Mouse (Mus musculus) embryo, embryonic 10 days (tissue): ENCODE results near the gene Gpr88.
"Not testable (repeated sequence)": the region's sequence is repeated elsewhere in the genome, so short reads cannot be mapped to it uniquely, and the experiment has no call there.

Experiments used
- DNase-seq: peaks from one replicate; pipeline ENCODE4 v3.0.0-alpha.2; 2015; ENCODE audit warnings: low spot score

Gpr88 gene

GRCm38 (mm10) chr3:116242685-116243084, 10.6 kb downstream of the Gpr88 start:
- DNase-seq = no peak

DNA sequence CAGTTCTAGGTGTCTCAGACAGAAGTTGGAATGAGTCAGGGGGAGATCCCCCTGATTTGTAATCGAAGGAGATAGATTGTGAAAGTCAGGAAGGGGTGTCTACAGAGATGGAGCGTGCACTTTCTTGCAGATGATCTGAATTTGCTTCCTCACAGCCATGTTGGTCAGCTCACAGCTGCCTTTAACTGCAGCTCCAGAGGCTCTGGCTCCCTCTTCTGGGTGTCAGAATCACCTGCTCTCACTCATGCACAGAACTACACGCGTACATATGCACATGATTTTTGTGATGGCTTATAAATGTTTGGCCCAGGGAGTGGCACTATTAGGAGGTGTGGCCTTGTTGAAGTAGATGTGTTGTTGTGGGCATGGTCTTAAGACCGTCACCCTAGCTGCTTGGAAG, 15.8 kb downstream of the Gpr88 start:
- no peak for DNase-seq

- no peak for DNase-seq
These were observed 16.4 kb downstream of the Gpr88 start for GRCm38 (mm10) chr3:116236856-116237255.

DNA sequence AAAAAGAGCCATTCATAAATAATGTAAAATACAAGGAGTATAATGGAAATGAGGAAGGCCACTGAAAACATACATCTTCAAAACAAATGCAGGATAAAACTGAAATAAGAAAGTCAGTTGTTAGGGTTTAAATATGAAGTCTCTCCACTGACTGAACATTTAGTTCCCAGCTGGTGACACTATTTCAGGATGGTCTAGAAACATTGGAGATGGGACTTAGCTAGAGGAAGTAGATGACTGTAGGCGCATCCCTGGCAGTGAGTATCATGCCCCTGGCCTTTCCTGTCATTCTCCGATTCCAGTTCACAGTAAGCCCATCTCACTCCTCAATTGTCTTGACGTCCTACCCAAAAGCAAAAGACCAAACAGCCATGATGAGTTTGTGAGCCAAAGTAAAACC, 19.8 kb downstream of the Gpr88 start:
- no peak for DNase-seq

DNA sequence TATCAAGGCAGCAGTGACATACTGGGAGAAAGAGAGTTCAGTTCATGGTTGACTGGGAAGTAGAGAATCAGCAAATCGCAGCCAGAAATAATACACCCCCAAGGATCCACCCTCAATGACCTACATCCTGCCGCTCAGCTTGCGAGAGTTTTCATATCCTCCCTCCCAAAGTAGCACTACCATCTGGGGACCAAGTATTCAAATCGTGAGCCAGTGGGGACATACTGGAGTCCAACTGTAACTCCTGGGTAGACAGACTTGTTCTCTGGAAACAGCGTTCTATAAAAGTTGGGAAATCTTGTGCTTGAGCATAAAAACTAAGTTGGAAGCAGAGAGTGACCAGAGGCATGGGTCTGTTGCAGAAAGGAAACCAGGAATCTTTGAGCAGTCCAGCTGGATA, 20.5 kb downstream of the Gpr88 start:
- no peak for DNase-seq

GRCm38 (mm10) chr3:116229336-116229735, 24.0 kb downstream of the Gpr88 start:
- no peak for DNase-seq

- no peak for DNase-seq
These were observed 24.7 kb downstream of the Gpr88 start for GRCm38 (mm10) chr3:116228360-116229245.

GRCm38 (mm10) chr3:116227383-116227782, 25.9 kb downstream of the Gpr88 start:
- no peak for DNase-seq

GRCm38 (mm10) chr3:116226915-116227314, 26.4 kb downstream of the Gpr88 start:
- no peak for DNase-seq

DNA sequence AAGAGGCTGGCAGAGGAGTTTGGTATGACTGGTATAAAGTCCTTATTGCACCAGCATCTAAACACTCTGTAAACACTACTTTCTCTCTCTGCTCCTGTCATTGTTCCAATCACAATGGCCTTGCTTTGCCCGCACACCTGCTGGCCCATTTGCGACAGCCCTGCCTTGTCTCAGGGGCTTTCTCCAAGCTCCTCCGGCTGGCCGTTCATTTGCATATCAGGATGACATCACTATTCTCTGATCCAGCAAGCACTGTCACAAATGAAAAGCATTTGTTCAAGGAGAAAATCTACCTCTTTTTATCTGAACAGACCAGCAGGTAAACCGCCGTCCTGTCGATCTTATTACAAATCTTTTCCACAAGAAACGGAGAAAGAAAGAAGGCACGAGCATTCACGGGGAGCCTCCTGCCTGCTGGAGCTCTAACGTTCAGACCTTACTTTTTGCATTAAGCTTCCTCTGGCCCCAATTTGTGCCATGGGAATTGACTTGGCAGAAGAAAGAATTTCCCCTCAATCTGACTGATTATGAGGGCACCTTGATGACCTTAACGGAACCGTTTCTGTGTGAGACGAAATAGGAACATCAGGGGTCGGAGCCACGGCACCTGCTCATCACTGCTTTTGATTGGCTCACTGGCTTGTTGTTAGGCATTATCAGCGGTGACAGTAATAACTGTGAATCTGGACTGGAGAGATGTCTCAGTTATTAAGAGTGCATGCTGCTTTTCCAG, 30.6 kb downstream of the Gpr88 start:
- DNase-seq = peak; percentile 21

DNA sequence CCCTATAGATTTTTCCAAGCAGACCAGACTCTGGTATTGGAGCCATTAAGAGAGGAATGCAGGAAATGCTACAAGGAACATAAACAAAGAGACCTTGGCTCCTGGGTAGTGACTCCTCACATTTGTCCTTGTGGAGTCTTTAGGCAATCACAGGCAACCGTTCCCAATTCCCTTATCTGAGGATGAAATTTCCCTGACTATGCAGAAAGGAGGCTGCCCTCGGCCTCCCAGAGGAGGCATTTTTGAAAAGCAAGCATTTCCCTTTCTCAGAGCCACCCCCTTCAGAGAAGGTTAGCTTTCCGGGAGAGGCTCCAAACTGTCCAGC, 31.7 kb downstream of the Gpr88 start:
- DNase-seq = peak; percentile 30

- no peak for DNase-seq
These were observed 32.2 kb downstream of the Gpr88 start for GRCm38 (mm10) chr3:116220980-116221685.

DNA sequence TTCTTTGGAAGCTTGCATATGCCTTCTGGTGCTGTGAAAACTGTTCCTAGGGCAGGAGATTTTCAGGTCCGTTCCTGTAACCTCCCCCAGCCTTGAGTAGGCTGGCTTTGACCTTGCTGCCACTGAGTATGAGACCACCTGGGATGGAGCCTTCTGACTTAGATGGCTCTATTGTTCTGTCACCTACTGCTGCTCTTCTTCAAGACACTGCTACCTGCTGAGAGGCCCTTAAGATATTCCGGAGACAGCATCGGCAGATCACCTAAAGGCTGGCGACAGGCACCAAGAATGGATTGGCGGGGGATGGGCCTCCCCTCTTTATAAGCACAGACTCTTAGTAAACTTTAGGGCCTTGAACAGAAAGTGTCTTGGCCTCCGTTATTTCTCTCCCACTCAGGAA, 35.9 kb downstream of the Gpr88 start:
- not testable (repeated sequence) for DNase-seq

- DNase-seq = no peak
These were observed 37.0 kb downstream of the Gpr88 start for GRCm38 (mm10) chr3:116216261-116216660.

DNA sequence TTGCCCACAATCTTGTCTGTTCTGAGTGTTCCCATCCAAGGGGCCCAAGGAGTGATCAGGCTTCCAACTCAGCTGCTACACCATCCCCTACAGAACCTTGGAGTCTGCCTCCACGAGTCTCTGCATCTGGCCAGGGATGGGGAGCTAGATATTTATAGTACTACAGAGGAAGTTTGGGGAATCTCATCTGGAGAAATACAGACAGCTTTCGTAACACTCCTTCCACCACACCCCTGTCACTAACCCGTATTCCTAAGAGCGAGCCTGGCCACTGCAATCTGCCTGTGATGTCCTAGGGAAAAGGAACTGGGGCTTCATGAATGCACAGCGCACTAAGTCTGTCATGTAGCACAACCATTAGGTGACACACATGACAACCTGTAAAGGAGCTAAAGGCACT, 41.7 kb downstream of the Gpr88 start:
- DNase-seq = no peak

GRCm38 (mm10) chr3:116210720-116211121, 42.6 kb downstream of the Gpr88 start:
- no peak for DNase-seq

GRCm38 (mm10) chr3:116209214-116209613, 44.1 kb downstream of the Gpr88 start:
- DNase-seq = no peak

DNA sequence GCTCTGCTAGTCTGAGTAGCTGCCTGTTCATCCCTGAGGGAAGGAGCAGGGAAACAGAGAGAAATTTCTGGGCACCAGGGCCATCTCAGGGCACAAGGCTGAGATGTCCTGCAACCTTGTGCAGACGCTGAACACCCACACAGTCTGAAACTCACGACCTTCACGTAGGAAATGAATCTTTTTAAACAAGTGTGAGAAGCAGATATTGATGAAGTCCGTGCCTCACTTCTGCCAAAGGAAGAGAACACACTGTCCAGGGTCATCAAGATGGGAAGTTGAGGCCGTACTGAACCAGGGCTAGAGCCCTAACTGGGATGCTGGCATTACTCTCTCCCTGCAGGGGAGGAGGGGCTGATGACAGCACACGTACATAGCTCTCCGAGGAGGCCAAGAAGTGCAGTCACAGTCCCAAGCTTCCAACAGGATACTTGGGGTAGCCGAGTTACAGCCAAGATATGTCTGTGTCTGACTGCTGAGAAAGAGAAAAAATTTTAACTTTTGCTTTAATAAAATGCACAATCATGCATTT, 46.9 kb downstream of the Gpr88 start:
- DNase-seq = no peak

- no peak for DNase-seq
These were observed 47.7 kb downstream of the Gpr88 start for GRCm38 (mm10) chr3:116205346-116206219.

DNA sequence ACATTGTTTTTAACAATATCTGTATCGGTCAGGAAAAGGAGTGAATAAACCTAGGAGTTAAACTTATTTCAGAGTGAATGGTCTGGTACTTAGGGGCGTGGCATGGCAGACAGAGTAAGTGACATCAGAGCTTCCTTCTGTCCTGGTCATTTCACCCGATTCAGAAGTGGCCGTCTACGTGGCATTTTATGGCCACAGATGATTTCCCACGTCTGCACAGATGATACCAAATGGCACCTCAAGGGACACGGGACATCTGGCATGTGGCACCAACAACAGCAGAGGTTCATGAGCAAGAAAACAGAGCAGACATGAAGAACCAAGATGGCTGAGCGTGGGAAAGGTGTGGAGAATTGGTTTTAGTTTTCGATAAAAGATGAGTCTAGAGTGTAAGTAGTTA, 48.7 kb downstream of the Gpr88 start:
- DNase-seq = no peak

DNA sequence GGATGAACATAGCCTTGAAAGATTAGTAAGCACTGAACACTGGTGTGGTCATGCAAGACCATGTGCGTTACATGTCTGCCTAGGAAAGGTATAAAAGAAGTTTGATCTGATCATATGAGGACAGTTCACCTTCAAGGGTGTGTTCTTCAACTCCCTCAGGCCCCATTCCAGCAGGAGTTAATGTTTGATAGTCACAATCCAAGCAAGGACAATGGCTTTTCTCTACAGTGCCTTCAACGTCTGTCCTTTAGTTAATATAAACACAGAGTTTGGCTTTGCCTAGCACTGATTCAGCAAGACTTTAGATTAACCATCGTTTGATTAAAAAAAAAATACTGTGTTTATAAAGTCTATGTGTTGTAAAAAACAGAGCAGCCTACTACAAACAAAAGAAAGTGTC, 49.4 kb downstream of the Gpr88 start:
- DNase-seq = no peak

DNA sequence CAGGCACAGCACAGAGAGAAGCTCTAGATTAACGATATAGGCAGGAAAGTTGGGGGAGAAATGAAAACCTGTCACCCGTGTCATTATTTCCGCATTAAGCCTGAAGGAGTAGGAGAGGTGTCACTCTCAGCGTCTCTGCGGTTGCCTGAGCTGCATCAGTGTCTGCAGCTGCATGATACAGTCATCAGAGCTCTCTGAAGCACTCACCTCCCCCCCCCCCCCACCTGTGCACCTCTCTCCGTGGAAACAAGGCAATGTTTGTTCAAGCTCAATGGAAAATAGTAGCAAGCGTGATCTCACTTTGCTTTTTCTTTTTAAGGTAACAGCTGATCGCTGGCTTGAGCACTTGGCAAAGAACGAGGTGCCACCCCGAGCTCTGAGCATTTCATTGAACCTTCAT, 53.2 kb downstream of the Gpr88 start:
- DNase-seq = no peak
